Mouse (Mus musculus) midbrain, embryonic 12.5 days (tissue): ENCODE measurements around the gene Cst9. TPM values are rescaled to one million over a fixed set of nuclear protein-coding genes. Genes with fewer than 3 reads are reported as not detected.

Experiments used
- ATAC-seq: fragments of 200-750 bp; cut with Nextera tagmentation; 2 replicates; pipeline ENCODE4 v1.8.0; 2017; ENCODE audit warnings: low read depth, moderate TSS enrichment, moderate library complexity; ENCODE audit not compliant: low FRiP score
- H3K27ac ChIP-seq: fragments of 300-500 bp; sonication (generic); replicated peaks from 2 replicates; pipeline ENCODE4 v1.5.1; 2016; ENCODE audit warnings: mild to moderate bottlenecking
- H3K27me3 ChIP-seq: fragments of 300-500 bp; sonication (generic); 2 replicates; pipeline ENCODE4 v1.6.1; 2016; ENCODE audit warnings: mild to moderate bottlenecking
- H3K36me3 ChIP-seq: fragments of 300-500 bp; sonication (generic); 2 replicates; pipeline ENCODE4 v1.6.1; 2016
- H3K4me1 ChIP-seq: fragments of 300-500 bp; sonication (generic); 2 replicates; pipeline ENCODE4 v1.6.1; 2016
- H3K4me2 ChIP-seq: fragments of 300-500 bp; sonication (generic); replicated peaks from 2 replicates; pipeline ENCODE4 v1.6.1; 2016; ENCODE audit warnings: mild to moderate bottlenecking, moderate library complexity
- H3K4me3 ChIP-seq: fragments of 300-500 bp; sonication (generic); 2 replicates; pipeline ENCODE4 v1.5.1; 2016; ENCODE audit warnings: mild to moderate bottlenecking
- H3K9ac ChIP-seq: fragments of 300-500 bp; sonication (generic); replicated peaks from 2 replicates; pipeline ENCODE4 v1.6.1; 2016; ENCODE audit warnings: mild to moderate bottlenecking, moderate library complexity
- H3K9me3 ChIP-seq: fragments of 300-500 bp; sonication (generic); 2 replicates; pipeline ENCODE4 v1.6.1; 2016; ENCODE audit warnings: mild to moderate bottlenecking
- WGBS: fragments of 180-500 bp; shearing (Covaris S2); methylation state at CpG from one replicate; pipeline ENCODE4 v1.1.7; 2016; 5-methylcytosine and 5-hydroxymethylcytosine counted together
- polyA plus RNA-seq: library from polyadenylated mRNA; unstranded; fragments of >200 nt; fragmentation: Nextera tagmentation; extraction: Ambion mirVana; gene quantifications from 2 replicates; pipeline ENCODE4 v1.2.1, GENCODE M21; 2016

The Cst9 gene
- polyA plus RNA-seq, 1 experiment from 2014 or later, result not detected

GRCm38 (mm10) chr2:148860993-148861392 is 26.0 kb downstream of the Cst9 start:
- WGBS, result 80% methylated on average over 4 of the region's 4 CpGs
- H3K36me3 ChIP-seq, result no peaks in the 10 kb centered on the region
- no peaks in the 10 kb centered on the region for H3K9me3 ChIP-seq
- H3K4me2 ChIP-seq, result no peak overlapping the region
- H3K4me1 ChIP-seq, result no peaks in the 10 kb centered on the region
- no peak for ATAC-seq
- no peak overlapping the region for H3K9ac ChIP-seq
- H3K4me3 ChIP-seq, result no peak overlapping the region
- no peaks in the 10 kb centered on the region for H3K27me3 ChIP-seq
- H3K27ac ChIP-seq, result no peak overlapping the region

- Histone ChIP-seq H3K9me3 (no peaks in the 10 kb centered on the region), H3K4me2 (no peak overlapping the region), H3K36me3 (no peaks in the 10 kb centered on the region), H3K9ac (no peak overlapping the region), H3K4me1 (no peaks in the 10 kb centered on the region), H3K27ac (no peak overlapping the region), H3K4me3 (no peak overlapping the region), H3K27me3 (no peaks in the 10 kb centered on the region)
- no peak for ATAC-seq
Observed at GRCm38 (mm10) chr2:148861693-148862092, 26.7 kb downstream of the Cst9 start.

GRCm38 (mm10) chr2:148864966-148865365 is 30.0 kb downstream of the Cst9 start, which contains the start of gene 9230104L09Rik:
TSS of gene 9230104L09Rik (minus strand) at chr2:148865038.
- WGBS, result 75% methylated on average over 2 of the region's 2 CpGs
- Histone ChIP-seq H3K27me3 (no peaks in the 10 kb centered on the region), H3K36me3 (no peaks in the 10 kb centered on the region)

GRCm38 (mm10) chr2:148868959-148869358 is 34.0 kb downstream of the Cst9 start:
- Histone ChIP-seq H3K9me3 (no peaks in the 10 kb centered on the region), H3K4me1 (peaks cover 17% of the 10 kb centered on the region), H3K27ac (no peak overlapping the region), H3K36me3 (peaks cover 21% of the 10 kb centered on the region), H3K27me3 (no peaks in the 10 kb centered on the region), H3K4me3 (no peak overlapping the region), H3K4me2 (no peak overlapping the region), H3K9ac (no peak overlapping the region)
- no peak for ATAC-seq
- WGBS, result 81% methylated on average over 1 of the region's 1 CpGs

More at GRCm38 (mm10) chr2:148864966-148865365, 30.0 kb downstream of the Cst9 start, which contains the start of gene 9230104L09Rik:
- Histone ChIP-seq H3K4me1 (no peaks in the 10 kb centered on the region), H3K9ac (no peak within 1 kb of the TSS), H3K4me2 (no peak within 1 kb of the TSS), H3K9me3 (no peaks in the 10 kb centered on the region), H3K4me3 (no peak within 1 kb of the TSS), H3K27ac (no peak within 1 kb of the TSS)
- ATAC-seq, result no peak

GRCm38 (mm10) chr2:148870526-148870925 is 35.6 kb downstream of the Cst9 start:
- Histone ChIP-seq H3K27ac (no peak overlapping the region), H3K9me3 (no peaks in the 10 kb centered on the region), H3K4me1 (peaks cover 23% of the 10 kb centered on the region), H3K36me3 (peaks cover 21% of the 10 kb centered on the region), H3K27me3 (no peaks in the 10 kb centered on the region), H3K9ac (no peak overlapping the region), H3K4me3 (no peak overlapping the region), H3K4me2 (no peak overlapping the region)
- 91% methylated on average over 3 of the region's 3 CpGs for WGBS
- no peak for ATAC-seq

GRCm38 (mm10) chr2:148872860-148873259 is 37.9 kb downstream of the Cst9 start:
- ATAC-seq, result no peak
- no peak overlapping the region for H3K9ac ChIP-seq
- peak overlapping the region; percentile 74 for H3K4me3 ChIP-seq
- no peak overlapping the region for H3K27ac ChIP-seq
- WGBS, result 82% methylated on average over 4 of the region's 4 CpGs
- H3K36me3 ChIP-seq, result peaks cover 21% of the 10 kb centered on the region
- H3K9me3 ChIP-seq, result no peaks in the 10 kb centered on the region
- H3K27me3 ChIP-seq, result no peaks in the 10 kb centered on the region
- H3K4me2 ChIP-seq, result peak overlapping the region; percentile 86
- H3K4me1 ChIP-seq, result peaks cover 28% of the 10 kb centered on the region

- 59% methylated on average over 3 of the region's 3 CpGs for WGBS
- Histone ChIP-seq H3K9ac (peak overlapping the region; percentile 82), H3K27ac (no peak overlapping the region), H3K9me3 (no peaks in the 10 kb centered on the region), H3K36me3 (peaks cover 21% of the 10 kb centered on the region), H3K4me1 (peaks cover 28% of the 10 kb centered on the region), H3K27me3 (no peaks in the 10 kb centered on the region), H3K4me3 (peak overlapping the region; percentile 74), H3K4me2 (peak overlapping the region; percentile 86)
- ATAC-seq, result no peak; the same call in 1 of the 2 replicates
Observed at GRCm38 (mm10) chr2:148874224-148874616, 39.3 kb downstream of the Cst9 start.

GRCm38 (mm10) chr2:148874617-148875334 is 39.8 kb downstream of the Cst9 start:
- Histone ChIP-seq H3K4me3 (peak overlapping the region; percentile 74), H3K4me2 (peak overlapping the region; percentile 86), H3K9ac (peak overlapping the region; percentile 82), H3K27ac (peak overlapping the region; percentile 84), H3K4me1 (peaks cover 28% of the 10 kb centered on the region), H3K27me3 (no peaks in the 10 kb centered on the region), H3K9me3 (no peaks in the 10 kb centered on the region), H3K36me3 (peaks cover 21% of the 10 kb centered on the region)
- peak; percentile 73 for ATAC-seq
- 2% methylated on average over 34 of the region's 34 CpGs for WGBS

- H3K4me2 ChIP-seq, result peak within 1 kb of the TSS; percentile 86
- H3K4me3 ChIP-seq, result peak within 1 kb of the TSS; percentile 74
- H3K27me3 ChIP-seq, result no peaks in the 10 kb centered on the region
- peak within 1 kb of the TSS; percentile 84 for H3K27ac ChIP-seq
- H3K4me1 ChIP-seq, result peaks cover 28% of the 10 kb centered on the region
- no peaks in the 10 kb centered on the region for H3K9me3 ChIP-seq
- peak; percentile 97 for ATAC-seq
- H3K36me3 ChIP-seq, result peaks cover 21% of the 10 kb centered on the region
- peak within 1 kb of the TSS; percentile 82 for H3K9ac ChIP-seq
- WGBS, result under 1% methylated on average over 19 of the region's 19 CpGs
Observed at GRCm38 (mm10) chr2:148875335-148875811, 40.4 kb downstream of the Cst9 start, which contains the start of gene Cst3. TSS of gene Cst3 (minus strand) at chr2:148875692.

GRCm38 (mm10) chr2:148877016-148877770 is 42.2 kb downstream of the Cst9 start:
- 62% methylated on average over 3 of the region's 3 CpGs for WGBS
- ATAC-seq, result no peak
- no peak overlapping the region for H3K4me3 ChIP-seq
- no peaks in the 10 kb centered on the region for H3K9me3 ChIP-seq
- no peak overlapping the region for H3K4me2 ChIP-seq
- no peak overlapping the region for H3K9ac ChIP-seq
- H3K27ac ChIP-seq, result no peak overlapping the region
- no peaks in the 10 kb centered on the region for H3K27me3 ChIP-seq
- H3K36me3 ChIP-seq, result peaks cover 7% of the 10 kb centered on the region; the same call in 1 of the 2 replicates
- H3K4me1 ChIP-seq, result peaks cover 28% of the 10 kb centered on the region

- whole genome bisulfite sequencing, result 7% methylated on average over 2 of the region's 2 CpGs
- no peak overlapping the region for H3K4me3 ChIP-seq
Observed at GRCm38 (mm10) chr2:148878641-148879130, 43.7 kb downstream of the Cst9 start.

GRCm38 (mm10) chr2:148879199-148879598 is 44.3 kb downstream of the Cst9 start:
- no peak overlapping the region for H3K4me3 ChIP-seq
- WGBS, result 33% methylated on average over 1 of the region's 1 CpGs
- H3K27ac ChIP-seq, result no peak overlapping the region
- no peaks in the 10 kb centered on the region for H3K27me3 ChIP-seq
- no peak for ATAC-seq
- H3K4me1 ChIP-seq, result peaks cover 8% of the 10 kb centered on the region
- H3K36me3 ChIP-seq, result no peaks in the 10 kb centered on the region
- no peaks in the 10 kb centered on the region for H3K9me3 ChIP-seq
- H3K4me2 ChIP-seq, result no peak overlapping the region
- H3K9ac ChIP-seq, result no peak overlapping the region

More at GRCm38 (mm10) chr2:148878641-148879130, 43.7 kb downstream of the Cst9 start:
- ATAC-seq, result no peak
- H3K4me1 ChIP-seq, result peaks cover 13% of the 10 kb centered on the region
- H3K27me3 ChIP-seq, result no peaks in the 10 kb centered on the region
- H3K36me3 ChIP-seq, result no peaks in the 10 kb centered on the region
- no peak overlapping the region for H3K4me2 ChIP-seq
- no peak overlapping the region for H3K9ac ChIP-seq
- H3K27ac ChIP-seq, result no peak overlapping the region
- H3K9me3 ChIP-seq, result no peaks in the 10 kb centered on the region
